Mouse (Mus musculus) midbrain, postnatal 0 days (tissue): ENCODE measurements at regions not wholly inside any gene's neighbourhood (a gene's known extent, or its start where the extent isn't known, plus 50 kb on each side); places are given as distances from the start of the nearest gene placed in this dataset.

Experiments used
- ATAC-seq: fragments of 200-750 bp; cut with Nextera tagmentation; 2 replicates; pipeline ENCODE4 v1.8.0; 2017; ENCODE audit warnings: moderate number of reproducible peaks, mild to moderate bottlenecking, moderate TSS enrichment, moderate library complexity; ENCODE audit not compliant: low FRiP score
- DNase-seq: peaks from one replicate; pipeline ENCODE4 v3.0.0-alpha.2; 2015; ENCODE audit warnings: low spot score
- H3K27ac ChIP-seq: fragments of 300-500 bp; sonication (generic); 2 replicates; pipeline ENCODE4 v1.5.1; 2014; ENCODE audit warnings: low read depth, mild to moderate bottlenecking, low read length, mixed read lengths
- H3K27me3 ChIP-seq: fragments of 300-500 bp; sonication (generic); 2 replicates; pipeline ENCODE4 v1.6.1; 2014; ENCODE audit warnings: low read length, control low read depth, mixed read lengths; ENCODE audit not compliant: insufficient read depth
- H3K36me3 ChIP-seq: fragments of 300-500 bp; sonication (generic); 2 replicates; pipeline ENCODE4 v1.6.1; 2014; ENCODE audit warnings: low read length, control low read depth, mixed read lengths; ENCODE audit not compliant: insufficient read depth
- H3K4me1 ChIP-seq: fragments of 300-500 bp; sonication (generic); 2 replicates; pipeline ENCODE4 v1.6.1; 2014; ENCODE audit warnings: mild to moderate bottlenecking, control low read depth, antibody characterized with exemption, low read length, mixed read lengths; ENCODE audit not compliant: insufficient read depth
- H3K4me2 ChIP-seq: fragments of 300-500 bp; sonication (generic); 2 replicates; pipeline ENCODE4 v1.6.1; 2014; ENCODE audit warnings: low read depth, mild to moderate bottlenecking, low read length, mixed read lengths; ENCODE audit not compliant: poor library complexity, severe bottlenecking
- H3K4me3 ChIP-seq: fragments of 300-500 bp; sonication (generic); 2 replicates; pipeline ENCODE4 v1.5.1; 2014; ENCODE audit warnings: low read depth, mild to moderate bottlenecking, low read length, moderate library complexity
- H3K9ac ChIP-seq: fragments of 300-500 bp; sonication (generic); replicated peaks from 2 replicates; pipeline ENCODE4 v1.6.1; 2014; ENCODE audit warnings: mild to moderate bottlenecking, low read length, moderate library complexity, mixed read lengths; ENCODE audit not compliant: poor library complexity, severe bottlenecking
- H3K9me3 ChIP-seq: fragments of 300-500 bp; sonication (generic); 2 replicates; pipeline ENCODE4 v1.6.1; 2016; ENCODE audit warnings: low read length, control low read depth
- CTCF ChIP-seq: IDR thresholded peaks from 2 replicates; pipeline ENCODE4 v1.5.1; 2016; ENCODE audit warnings: antibody characterized with exemption, mild to moderate bottlenecking
- WGBS: fragments of 180-500 bp; shearing (Covaris S2); extraction: QIAGEN DNeasy Blood & Tissue Kit; methylation state at CpG from one replicate; pipeline ENCODE4 v1.1.7; 2014; 5-methylcytosine and 5-hydroxymethylcytosine counted together

GRCm38 (mm10) chr15:93926842-93927241 lies 331.2 kb upstream of the Prickle1 start:
- H3K4me2 ChIP-seq, result no peak overlapping the region
- TF ChIP-seq CTCF, result no peak
- H3K36me3 ChIP-seq, result no peaks in the 10 kb centered on the region
- no peak overlapping the region for H3K9ac ChIP-seq
- no peaks in the 10 kb centered on the region for H3K9me3 ChIP-seq
- ATAC-seq (no peak), DNase-seq (no peak)
- no peaks in the 10 kb centered on the region for H3K4me1 ChIP-seq
- H3K4me3 ChIP-seq, result no peak overlapping the region
- 27% methylated on average over 6 of the region's 6 CpGs for WGBS
- H3K27me3 ChIP-seq, result no peaks in the 10 kb centered on the region
- H3K27ac ChIP-seq, result no peak overlapping the region

- DNase-seq, result no peak
Observed at GRCm38 (mm10) chr15:93926262-93926661, 330.6 kb upstream of the Prickle1 start.

GRCm38 (mm10) chr15:93921457-93922234 lies 326.0 kb upstream of the Prickle1 start:
- DNase-seq (no peak), ATAC-seq (no peak)
- 85% methylated on average over 6 of the region's 6 CpGs for WGBS
- Histone ChIP-seq H3K4me1 (no peaks in the 10 kb centered on the region), H3K36me3 (no peaks in the 10 kb centered on the region), H3K4me3 (no peak overlapping the region), H3K27ac (no peak overlapping the region), H3K9ac (no peak overlapping the region), H3K27me3 (no peaks in the 10 kb centered on the region), H3K9me3 (no peaks in the 10 kb centered on the region), H3K4me2 (no peak overlapping the region)
- no peak for TF ChIP-seq CTCF

More at GRCm38 (mm10) chr15:93926262-93926661, 330.6 kb upstream of the Prickle1 start:
- no peaks in the 10 kb centered on the region for H3K27me3 ChIP-seq
- H3K36me3 ChIP-seq, result no peaks in the 10 kb centered on the region
- no peak for TF ChIP-seq CTCF
- no peak overlapping the region for H3K9ac ChIP-seq
- no peak for ATAC-seq
- H3K27ac ChIP-seq, result no peak overlapping the region
- H3K4me2 ChIP-seq, result no peak overlapping the region
- H3K9me3 ChIP-seq, result no peaks in the 10 kb centered on the region
- H3K4me1 ChIP-seq, result no peaks in the 10 kb centered on the region
- no peak overlapping the region for H3K4me3 ChIP-seq

GRCm38 (mm10) chr15:93920996-93921395 lies 325.3 kb upstream of the Prickle1 start:
- no peak for TF ChIP-seq CTCF
- no peak for DNase-seq

GRCm38 (mm10) chr15:93919577-93919976 lies 323.9 kb upstream of the Prickle1 start:
- Histone ChIP-seq H3K27me3 (no peaks in the 10 kb centered on the region), H3K9me3 (no peaks in the 10 kb centered on the region), H3K4me1 (no peaks in the 10 kb centered on the region), H3K36me3 (no peaks in the 10 kb centered on the region), H3K4me3 (no peak overlapping the region), H3K4me2 (no peak overlapping the region), H3K27ac (no peak overlapping the region), H3K9ac (no peak overlapping the region)
- WGBS, result 95% methylated on average over 6 of the region's 6 CpGs
- ATAC-seq, result no peak
- no peak for DNase-seq
- no peak for TF ChIP-seq CTCF

More at GRCm38 (mm10) chr15:93920996-93921395, 325.3 kb upstream of the Prickle1 start:
- no peak for ATAC-seq
- Histone ChIP-seq H3K9me3 (no peaks in the 10 kb centered on the region), H3K4me3 (no peak overlapping the region), H3K27ac (no peak overlapping the region), H3K4me2 (no peak overlapping the region), H3K4me1 (no peaks in the 10 kb centered on the region), H3K36me3 (no peaks in the 10 kb centered on the region), H3K9ac (no peak overlapping the region), H3K27me3 (no peaks in the 10 kb centered on the region)
- WGBS, result 87% methylated on average over 5 of the region's 5 CpGs

GRCm38 (mm10) chr15:93916856-93917255 lies 321.2 kb upstream of the Prickle1 start:
- Histone ChIP-seq H3K4me2 (no peak overlapping the region), H3K9ac (no peak overlapping the region), H3K4me3 (no peak overlapping the region), H3K27me3 (no peaks in the 10 kb centered on the region), H3K36me3 (no peaks in the 10 kb centered on the region), H3K27ac (no peak overlapping the region), H3K4me1 (no peaks in the 10 kb centered on the region), H3K9me3 (no peaks in the 10 kb centered on the region)
- no peak for ATAC-seq
- 57% methylated on average over 3 of the region's 3 CpGs for WGBS
- TF ChIP-seq CTCF, result no peak
- no peak for DNase-seq
